Mouse (Mus musculus): ENCODE data around the gene Gtf2h5. TPM values are rescaled to one million over a fixed set of nuclear protein-coding genes. Genes with fewer than 3 reads are reported as not detected.
A peak's percentile ranks its signal among the peaks of the same experiment; 100 is the strongest.

The Gtf2h5 gene
- total and polyA plus RNA-seq, 2 experiments from 2014 or later = 48.7 to 243 TPM

GRCm38 (mm10) chr17:6103566-6103965, 24.0 kb downstream of the Gtf2h5 start:
- Histone ChIP-seq H3K9ac (replicated peaks; ENCODE audit: low read length, poor library complexity, severe bottlenecking) (no peak overlapping the region), H3K4me3 (ENCODE audit: low read depth, low read length) (no peak overlapping the region), H3K36me3 (ENCODE audit: insufficient read depth, low read length) (no peaks in the 10 kb centered on the region), H3K27me3 (ENCODE audit: insufficient read depth, low read length) (0 out of 2 replicates have a peak, but pooled peaks cover 4% of the 10 kb centered on the region), H3K4me1 (ENCODE audit: insufficient read depth, low read length) (no peaks in the 10 kb centered on the region), H3K4me2 (ENCODE audit: low read depth, low read length, poor library complexity, severe bottlenecking) (no peak overlapping the region), H3K27ac (ENCODE audit: low read depth, low read length) (no peak overlapping the region), H3K9me3 (ENCODE audit: low read length) (no peaks in the 10 kb centered on the region)
- ATAC-seq (ENCODE audit: low FRiP score) (no peak), DNase-seq (ENCODE audit: low spot score) (no peak)
- 77% methylated on average over 6 of the region's 6 CpGs for WGBS
- TF ChIP-seq CTCF (IDR thresholded peaks at IDR 0.05) = no peak

GRCm38 (mm10) chr17:6106361-6107014, 26.9 kb downstream of the Gtf2h5 start, which contains the start of gene Tulp4:
Gene Tulp4 (plus strand): TSS chr17:6106437.
- no peak for TF ChIP-seq CTCF (IDR thresholded peaks at IDR 0.05)
- Histone ChIP-seq H3K9ac (replicated peaks; ENCODE audit: low read length, poor library complexity, severe bottlenecking) (peak within 1 kb of the TSS; percentile 98), H3K9me3 (ENCODE audit: low read length) (no peaks in the 10 kb centered on the region), H3K27ac (ENCODE audit: low read depth, low read length) (peak within 1 kb of the TSS; percentile 99), H3K4me2 (ENCODE audit: low read depth, low read length, poor library complexity, severe bottlenecking) (peak within 1 kb of the TSS; percentile 76), H3K36me3 (ENCODE audit: insufficient read depth, low read length) (no peaks in the 10 kb centered on the region), H3K4me1 (ENCODE audit: insufficient read depth, low read length) (0 out of 2 replicates have a peak, but pooled peaks cover 4% of the 10 kb centered on the region), H3K27me3 (ENCODE audit: insufficient read depth, low read length) (0 out of 2 replicates have a peak, but pooled peaks cover 4% of the 10 kb centered on the region), H3K4me3 (ENCODE audit: low read depth, low read length) (peak within 1 kb of the TSS; percentile 84)
- peak; percentile 98 for ATAC-seq (ENCODE audit: low FRiP score)
- 0% methylated on average over 32 of the region's 76 CpGs for WGBS
- DNase-seq (ENCODE audit: low spot score) = peak; percentile 95

- TF ChIP-seq CTCF (IDR thresholded peaks at IDR 0.05) = no peak
- Histone ChIP-seq H3K36me3 (ENCODE audit: insufficient read depth, low read length) (no peaks in the 10 kb centered on the region), H3K27ac (ENCODE audit: low read depth, low read length) (peak overlapping the region; percentile 99), H3K9me3 (ENCODE audit: low read length) (no peaks in the 10 kb centered on the region), H3K4me2 (ENCODE audit: low read depth, low read length, poor library complexity, severe bottlenecking) (peak overlapping the region; percentile 76), H3K9ac (replicated peaks; ENCODE audit: low read length, poor library complexity, severe bottlenecking) (peak overlapping the region; percentile 98), H3K4me3 (ENCODE audit: low read depth, low read length) (peak overlapping the region; percentile 84), H3K27me3 (ENCODE audit: insufficient read depth, low read length) (0 out of 2 replicates have a peak, but pooled peaks cover 4% of the 10 kb centered on the region), H3K4me1 (ENCODE audit: insufficient read depth, low read length) (0 out of 2 replicates have a peak, but pooled peaks cover 4% of the 10 kb centered on the region)
- under 1% methylated on average over 27 of the region's 50 CpGs for WGBS
- DNase-seq (ENCODE audit: low spot score) = peak; percentile 79
- ATAC-seq (ENCODE audit: low FRiP score) = no peak; the same call in 1 of the 2 replicates
Measured at GRCm38 (mm10) chr17:6107015-6107601, 27.5 kb downstream of the Gtf2h5 start.

- ATAC-seq (ENCODE audit: low FRiP score) = no peak
- TF ChIP-seq CTCF (IDR thresholded peaks at IDR 0.05) = no peak
- Histone ChIP-seq H3K4me1 (ENCODE audit: insufficient read depth, low read length) (0 out of 2 replicates have a peak, but pooled peaks cover 4% of the 10 kb centered on the region), H3K4me2 (ENCODE audit: low read depth, low read length, poor library complexity, severe bottlenecking) (peak overlapping the region; percentile 76), H3K9ac (replicated peaks; ENCODE audit: low read length, poor library complexity, severe bottlenecking) (peak overlapping the region; percentile 98; the same call in 1 of the 2 replicates), H3K27me3 (ENCODE audit: insufficient read depth, low read length) (0 out of 2 replicates have a peak, but pooled peaks cover 4% of the 10 kb centered on the region), H3K9me3 (ENCODE audit: low read length) (no peaks in the 10 kb centered on the region), H3K36me3 (ENCODE audit: insufficient read depth, low read length) (no peaks in the 10 kb centered on the region), H3K4me3 (ENCODE audit: low read depth, low read length) (peak overlapping the region; percentile 84), H3K27ac (ENCODE audit: low read depth, low read length) (peak overlapping the region; percentile 99; the same call in 1 of the 2 replicates)
- no peak for DNase-seq (ENCODE audit: low spot score)
- 23% methylated on average over 7 of the region's 7 CpGs for WGBS
Measured at GRCm38 (mm10) chr17:6108175-6108574, 28.6 kb downstream of the Gtf2h5 start.

- DNase-seq (ENCODE audit: low spot score) = peak; percentile 37
- 81% methylated on average over 3 of the region's 3 CpGs for WGBS
- Histone ChIP-seq H3K36me3 (ENCODE audit: insufficient read depth, low read length) (no peaks in the 10 kb centered on the region), H3K4me1 (ENCODE audit: insufficient read depth, low read length) (0 out of 2 replicates have a peak, but pooled peaks cover 4% of the 10 kb centered on the region), H3K4me3 (ENCODE audit: low read depth, low read length) (no peak overlapping the region), H3K27me3 (ENCODE audit: insufficient read depth, low read length) (no peaks in the 10 kb centered on the region), H3K4me2 (ENCODE audit: low read depth, low read length, poor library complexity, severe bottlenecking) (no peak overlapping the region), H3K9ac (replicated peaks; ENCODE audit: low read length, poor library complexity, severe bottlenecking) (no peak overlapping the region), H3K9me3 (ENCODE audit: low read length) (no peaks in the 10 kb centered on the region), H3K27ac (ENCODE audit: low read depth, low read length) (no peak overlapping the region)
- ATAC-seq (ENCODE audit: low FRiP score) = no peak
- peak; percentile 56 for TF ChIP-seq CTCF (IDR thresholded peaks at IDR 0.05)
Measured at GRCm38 (mm10) chr17:6110956-6111355, 31.4 kb downstream of the Gtf2h5 start.

GRCm38 (mm10) chr17:6113653-6114052, 34.1 kb downstream of the Gtf2h5 start:
- no peak overlapping the region for H3K9ac ChIP-seq (replicated peaks; ENCODE audit: low read length, poor library complexity, severe bottlenecking)
- no peaks in the 10 kb centered on the region for H3K27me3 ChIP-seq (ENCODE audit: insufficient read depth, low read length)
- TF ChIP-seq CTCF (IDR thresholded peaks at IDR 0.05) = no peak
- H3K9me3 ChIP-seq (ENCODE audit: low read length) = no peaks in the 10 kb centered on the region
- DNase-seq (ENCODE audit: low spot score) (no peak), ATAC-seq (ENCODE audit: low FRiP score) (no peak)
- H3K4me2 ChIP-seq (ENCODE audit: low read depth, low read length, poor library complexity, severe bottlenecking) = no peak overlapping the region
- H3K4me3 ChIP-seq (ENCODE audit: low read depth, low read length) = no peak overlapping the region
- 0 out of 2 replicates have a peak, but pooled peaks cover under 1% of the 10 kb centered on the region for H3K36me3 ChIP-seq (ENCODE audit: insufficient read depth, low read length)
- H3K27ac ChIP-seq (ENCODE audit: low read depth, low read length) = no peak overlapping the region
- 0 out of 2 replicates have a peak, but pooled peaks cover 4% of the 10 kb centered on the region for H3K4me1 ChIP-seq (ENCODE audit: insufficient read depth, low read length)
- 89% methylated on average over 6 of the region's 6 CpGs for WGBS

All from midbrain, postnatal 0 days (tissue).